Mouse (Mus musculus): ENCODE data around the gene Shroom3.
A peak's percentile ranks its signal among the peaks of the same experiment; 100 is the strongest.

Gene Shroom3

GRCm38 (mm10) chr5:92858104-92858503, 174.9 kb downstream of the Shroom3 start:
- DNase-seq: no peak

- no peak for DNase-seq
These were observed 175.3 kb downstream of the Shroom3 start for GRCm38 (mm10) chr5:92858576-92858975.

- DNase-seq: peak; percentile 47
These were observed 178.3 kb downstream of the Shroom3 start for GRCm38 (mm10) chr5:92861416-92862112.

GRCm38 (mm10) chr5:92865090-92865489, 181.9 kb downstream of the Shroom3 start:
- DNase-seq: no peak

GRCm38 (mm10) chr5:92866546-92866945, 183.3 kb downstream of the Shroom3 start:
- no peak for DNase-seq

GRCm38 (mm10) chr5:92867253-92867652, 184.0 kb downstream of the Shroom3 start:
- no peak for DNase-seq

- no peak for DNase-seq
These were observed 185.0 kb downstream of the Shroom3 start for GRCm38 (mm10) chr5:92868231-92868630.

- no peak for DNase-seq
These were observed 187.8 kb downstream of the Shroom3 start for GRCm38 (mm10) chr5:92871048-92871447.

GRCm38 (mm10) chr5:92872182-92872581, 188.9 kb downstream of the Shroom3 start:
- DNase-seq: no peak

- DNase-seq: no peak
These were observed 189.8 kb downstream of the Shroom3 start for GRCm38 (mm10) chr5:92872991-92873390.

GRCm38 (mm10) chr5:92873518-92873917, 190.3 kb downstream of the Shroom3 start:
- DNase-seq: no peak

GRCm38 (mm10) chr5:92875836-92876235, 192.6 kb downstream of the Shroom3 start:
- no peak for DNase-seq

GRCm38 (mm10) chr5:92877104-92877503, 193.9 kb downstream of the Shroom3 start:
- DNase-seq: no peak

- no peak for DNase-seq
These were observed 197.2 kb downstream of the Shroom3 start for GRCm38 (mm10) chr5:92880393-92880792.

GRCm38 (mm10) chr5:92880893-92881292, 197.7 kb downstream of the Shroom3 start:
- DNase-seq: no peak

- peak; percentile 47 for DNase-seq
These were observed 202.9 kb downstream of the Shroom3 start for GRCm38 (mm10) chr5:92886141-92886540.

GRCm38 (mm10) chr5:92887501-92887900, 204.3 kb downstream of the Shroom3 start:
- no peak for DNase-seq

- no peak for DNase-seq
These were observed 205.5 kb downstream of the Shroom3 start for GRCm38 (mm10) chr5:92888628-92889241.

GRCm38 (mm10) chr5:92890902-92891301, 207.7 kb downstream of the Shroom3 start:
- DNase-seq: no peak

- no peak for DNase-seq
These were observed 210.0 kb downstream of the Shroom3 start for GRCm38 (mm10) chr5:92893284-92893683.

GRCm38 (mm10) chr5:92893711-92894110, 210.5 kb downstream of the Shroom3 start:
- DNase-seq: no peak

- DNase-seq: no peak
These were observed 212.6 kb downstream of the Shroom3 start for GRCm38 (mm10) chr5:92895877-92896276.

- no peak for DNase-seq
These were observed 213.6 kb downstream of the Shroom3 start for GRCm38 (mm10) chr5:92896725-92897280.
